Mouse (Mus musculus) liver, postnatal 0 days (tissue): Measurements from ENCODE around the gene Kcnk13.

Experiments used
- CTCF ChIP-seq: sonication (generic); IDR thresholded peaks from 2 replicates; pipeline ENCODE4 v1.5.1; 2016; ENCODE audit warnings: antibody characterized with exemption, low read depth
- EP300 ChIP-seq: IDR thresholded peaks from 2 replicates; pipeline ENCODE4 v1.6.1; 2016; ENCODE audit warnings: antibody characterized with exemption, low read depth, mild to moderate bottlenecking

GRCm38 (mm10) chr12:99960675-99961074, 3.6 kb upstream of the Kcnk13 start:
- TF ChIP-seq CTCF, result no peak
- no peak for TF ChIP-seq EP300
